Mouse (Mus musculus): Measurements from ENCODE around the gene Exoc2.

Gene Exoc2

GRCm38 (mm10) chr13:30972102-30972501, 1.8 kb downstream of the Exoc2 start:
- DNase-seq (ENCODE audit: low read depth, low spot score): no peak

- DNase-seq (ENCODE audit: low read depth, low spot score): no peak
These were observed 2.8 kb downstream of the Exoc2 start for GRCm38 (mm10) chr13:30971047-30971446.

GRCm38 (mm10) chr13:30968311-30968710, 5.6 kb downstream of the Exoc2 start:
- no peak for DNase-seq (ENCODE audit: low read depth, low spot score)

- DNase-seq (ENCODE audit: low read depth, low spot score): no peak
These were observed 7.4 kb downstream of the Exoc2 start for GRCm38 (mm10) chr13:30966507-30966911.

GRCm38 (mm10) chr13:30961932-30962331, 12.0 kb downstream of the Exoc2 start:
- no peak for DNase-seq (ENCODE audit: low read depth, low spot score)

- no peak for DNase-seq (ENCODE audit: low read depth, low spot score)
These were observed 13.2 kb downstream of the Exoc2 start for GRCm38 (mm10) chr13:30960714-30961113.

GRCm38 (mm10) chr13:30953580-30953979, 20.3 kb downstream of the Exoc2 start:
- DNase-seq (ENCODE audit: low read depth, low spot score): no peak

- no peak for DNase-seq (ENCODE audit: low read depth, low spot score)
These were observed 21.8 kb downstream of the Exoc2 start for GRCm38 (mm10) chr13:30952044-30952443.

GRCm38 (mm10) chr13:30949181-30949580, 24.7 kb downstream of the Exoc2 start:
- DNase-seq (ENCODE audit: low read depth, low spot score): no peak

- DNase-seq (ENCODE audit: low read depth, low spot score): no peak
These were observed 26.4 kb downstream of the Exoc2 start, which contains the start of gene Hus1b for GRCm38 (mm10) chr13:30947540-30947939. Hus1b (minus strand) TSS chr13:30947759.

GRCm38 (mm10) chr13:30947129-30947528, 26.8 kb downstream of the Exoc2 start:
- no peak for DNase-seq (ENCODE audit: low read depth, low spot score)

- peak; percentile 16 for DNase-seq (ENCODE audit: low read depth, low spot score)
These were observed 28.1 kb downstream of the Exoc2 start for GRCm38 (mm10) chr13:30945788-30946187.

GRCm38 (mm10) chr13:30932972-30933371, 40.9 kb downstream of the Exoc2 start:
- no peak for DNase-seq (ENCODE audit: low read depth, low spot score)

GRCm38 (mm10) chr13:30931613-30932012, 42.3 kb downstream of the Exoc2 start:
- DNase-seq (ENCODE audit: low read depth, low spot score): no peak

GRCm38 (mm10) chr13:30929119-30929518, 44.8 kb downstream of the Exoc2 start:
- no peak for DNase-seq (ENCODE audit: low read depth, low spot score)

- no peak for DNase-seq (ENCODE audit: low read depth, low spot score)
These were observed 49.6 kb downstream of the Exoc2 start for GRCm38 (mm10) chr13:30924269-30924668.

- DNase-seq (ENCODE audit: low read depth, low spot score): no peak
These were observed 52.0 kb downstream of the Exoc2 start for GRCm38 (mm10) chr13:30921914-30922313.

GRCm38 (mm10) chr13:30913757-30914156, 60.1 kb downstream of the Exoc2 start:
- DNase-seq (ENCODE audit: low read depth, low spot score): no peak

GRCm38 (mm10) chr13:30913028-30913427, 60.9 kb downstream of the Exoc2 start:
- no peak for DNase-seq (ENCODE audit: low read depth, low spot score)

- DNase-seq (ENCODE audit: low read depth, low spot score): no peak
These were observed 61.8 kb downstream of the Exoc2 start for GRCm38 (mm10) chr13:30911931-30912625.

- DNase-seq (ENCODE audit: low read depth, low spot score): no peak
These were observed 63.0 kb downstream of the Exoc2 start for GRCm38 (mm10) chr13:30910889-30911288.

- DNase-seq (ENCODE audit: low read depth, low spot score): no peak
These were observed 71.6 kb downstream of the Exoc2 start for GRCm38 (mm10) chr13:30902286-30902685.

- DNase-seq (ENCODE audit: low read depth, low spot score): no peak
These were observed 72.4 kb downstream of the Exoc2 start for GRCm38 (mm10) chr13:30901387-30902041.

Measured in telencephalon, adult 2 months (tissue).